Mouse (Mus musculus) ES-Bruce4 (cell line): Measurements from ENCODE around the gene Agpat4. TPM values are rescaled to one million over a fixed set of nuclear protein-coding genes. Genes with fewer than 3 reads are reported as not detected.

ENCODE experiments used
- H3K27ac ChIP-seq: 2 replicates; pipeline ENCODE4 v1.5.1; 2012; ENCODE audit warnings: low read length, inconsistent platforms; ENCODE audit not compliant: insufficient read depth
- H3K27me3 ChIP-seq: 2 replicates; pipeline ENCODE4 v1.6.1; 2012; ENCODE audit warnings: mild to moderate bottlenecking, low read length, inconsistent platforms; ENCODE audit not compliant: control insufficient read depth, poor library complexity, insufficient read depth, severe bottlenecking
- H3K36me3 ChIP-seq: 2 replicates; pipeline ENCODE4 v1.6.1; 2012; ENCODE audit warnings: inconsistent platforms, mild to moderate bottlenecking, low read length, moderate library complexity; ENCODE audit not compliant: control insufficient read depth, poor library complexity, insufficient read depth, severe bottlenecking
- H3K4me1 ChIP-seq: one replicate; pipeline ENCODE4 v1.8.1; 2011; ENCODE audit warnings: low read length; ENCODE audit not compliant: control insufficient read depth, insufficient read depth
- H3K4me3 ChIP-seq: 2 replicates; pipeline ENCODE4 v1.5.1; 2011; ENCODE audit warnings: low read depth, mild to moderate bottlenecking, low read length
- H3K9ac ChIP-seq: 2 replicates; pipeline ENCODE4 v1.6.1; 2012; ENCODE audit warnings: low read depth, mild to moderate bottlenecking, inconsistent platforms; ENCODE audit not compliant: poor library complexity, severe bottlenecking
- H3K9me3 ChIP-seq: replicated peaks from 2 replicates; pipeline ENCODE4 v1.6.1; 2012; ENCODE audit warnings: mild to moderate bottlenecking, low read length, inconsistent platforms; ENCODE audit not compliant: control insufficient read depth, poor library complexity, insufficient read depth, severe bottlenecking
- CTCF ChIP-seq: IDR thresholded peaks from one replicate; pipeline ENCODE4 v1.8.1; 2011; ENCODE audit warnings: low read depth, low read length
- EP300 ChIP-seq: IDR thresholded peaks from 2 replicates; pipeline ENCODE4 v1.6.1; 2011; ENCODE audit warnings: low read depth, low read length; ENCODE audit not compliant: insufficient read depth
- POLR2A ChIP-seq: IDR thresholded peaks from one replicate; pipeline ENCODE4 v1.8.1; 2011; ENCODE audit warnings: low read length; ENCODE audit not compliant: insufficient read depth
- polyA plus RNA-seq: library from polyadenylated mRNA; stranded (reverse); fragments of >200 nt; gene quantifications from 2 replicates; pipeline ENCODE4 v1.2.4, GENCODE M21; 2011; ENCODE audit warnings: low read depth; ENCODE audit not compliant: missing spikeins, insufficient read depth, insufficient read length

Agpat4 gene
- polyA plus RNA-seq, 1 experiment = 80.4 TPM

DNA sequence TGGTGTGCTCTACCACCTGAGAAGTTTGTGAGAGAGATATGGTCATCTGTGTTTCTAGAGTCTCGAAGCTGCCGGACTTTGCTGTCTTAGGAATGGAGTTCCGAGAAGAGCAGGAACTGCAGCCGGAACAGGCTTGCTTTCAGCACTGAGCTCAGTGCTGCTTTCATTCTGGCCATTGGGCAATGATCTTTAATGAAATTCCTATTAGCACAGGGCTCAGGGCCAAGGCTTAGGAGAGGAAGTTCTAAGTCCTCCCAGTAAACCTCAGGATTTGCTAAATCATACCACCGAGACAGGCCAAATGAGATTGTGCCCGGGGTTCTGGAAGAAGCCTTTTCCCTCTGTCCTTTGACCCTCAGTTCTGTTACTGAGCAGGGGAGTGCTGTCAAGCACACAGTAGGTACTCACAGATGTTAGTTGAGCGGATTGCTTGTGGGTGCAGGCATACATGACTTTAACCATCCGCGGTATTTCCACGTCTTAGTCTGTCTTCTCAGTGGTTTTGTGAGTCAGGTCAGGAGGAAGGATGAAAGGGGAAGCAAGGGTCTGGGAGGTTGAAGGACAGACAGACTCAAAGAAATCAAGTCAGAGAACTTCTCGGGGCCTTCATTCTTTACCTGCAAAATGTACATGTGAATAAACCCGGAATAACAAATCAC, 16.6 kb downstream of the Agpat4 start:
- Histone ChIP-seq H3K9ac (no peak overlapping the region), H3K27me3 (no peaks in the 10 kb centered on the region), H3K27ac (no peak overlapping the region), H3K4me3 (no peak overlapping the region), H3K4me1 (no peaks in the 10 kb centered on the region), H3K36me3 (no peaks in the 10 kb centered on the region), H3K9me3 (no peaks in the 10 kb centered on the region)
- TF ChIP-seq EP300 (no peak), CTCF (no peak), POLR2A (no peak)

DNA sequence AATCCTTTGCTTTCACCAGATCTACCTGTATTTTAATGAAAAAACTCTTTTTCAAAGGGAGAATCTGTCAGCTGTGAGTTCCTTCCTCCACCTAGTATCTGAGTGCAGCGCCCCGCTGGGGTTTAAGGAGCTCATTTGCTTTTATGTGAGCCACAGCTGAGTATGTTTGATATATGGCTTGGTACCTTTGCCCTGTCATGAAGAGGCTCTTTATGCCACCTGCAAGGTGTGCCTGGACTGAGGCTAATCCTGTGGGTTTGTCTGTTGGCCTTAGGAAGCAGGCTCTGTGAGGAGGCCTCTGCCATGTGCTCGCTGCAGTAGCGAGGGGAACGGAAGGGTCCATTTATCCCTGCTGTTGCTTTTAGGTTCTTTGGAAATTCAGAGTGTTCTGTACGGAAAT, 19.9 kb downstream of the Agpat4 start:
- Histone ChIP-seq H3K27me3 (no peaks in the 10 kb centered on the region), H3K9ac (no peak overlapping the region), H3K4me1 (no peaks in the 10 kb centered on the region), H3K9me3 (no peaks in the 10 kb centered on the region), H3K36me3 (no peaks in the 10 kb centered on the region), H3K27ac (no peak overlapping the region), H3K4me3 (no peak overlapping the region)
- TF ChIP-seq POLR2A (no peak), EP300 (no peak), CTCF (no peak)

DNA sequence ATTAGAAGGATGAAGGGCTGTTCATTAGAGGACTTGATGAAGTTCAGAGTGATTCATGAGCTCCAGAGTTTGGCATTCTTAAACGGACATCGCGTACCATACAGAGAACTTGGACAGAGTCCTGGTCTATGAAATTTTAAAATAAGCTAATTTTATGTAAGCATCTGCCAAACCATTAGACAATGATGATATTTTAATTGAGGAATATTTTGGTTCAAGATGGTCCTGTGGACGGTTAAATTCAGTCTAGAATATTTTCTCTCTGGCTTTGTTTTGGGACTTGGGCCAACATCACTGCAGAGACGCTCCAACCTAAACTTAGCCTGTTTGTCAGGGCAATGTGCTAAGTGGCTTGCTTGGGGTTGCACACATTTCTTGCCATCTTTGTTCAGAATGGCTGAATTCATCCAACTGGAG, 25.5 kb downstream of the Agpat4 start:
- no peaks in the 10 kb centered on the region for H3K4me1 ChIP-seq
- no peaks in the 10 kb centered on the region for H3K36me3 ChIP-seq
- no peaks in the 10 kb centered on the region for H3K9me3 ChIP-seq
- no peak for TF ChIP-seq POLR2A
- TF ChIP-seq EP300 = no peak
- TF ChIP-seq CTCF = no peak
- no peak overlapping the region for H3K9ac ChIP-seq
- no peak overlapping the region for H3K27ac ChIP-seq
- H3K4me3 ChIP-seq = no peak overlapping the region
- H3K27me3 ChIP-seq = no peaks in the 10 kb centered on the region

- Histone ChIP-seq H3K36me3 (no peaks in the 10 kb centered on the region), H3K9me3 (no peaks in the 10 kb centered on the region)
- TF ChIP-seq EP300 = no peak
- TF ChIP-seq CTCF = no peak
- no peak for TF ChIP-seq POLR2A
These were observed 27.7 kb downstream of the Agpat4 start for GRCm38 (mm10) chr17:12146132-12146681.

DNA sequence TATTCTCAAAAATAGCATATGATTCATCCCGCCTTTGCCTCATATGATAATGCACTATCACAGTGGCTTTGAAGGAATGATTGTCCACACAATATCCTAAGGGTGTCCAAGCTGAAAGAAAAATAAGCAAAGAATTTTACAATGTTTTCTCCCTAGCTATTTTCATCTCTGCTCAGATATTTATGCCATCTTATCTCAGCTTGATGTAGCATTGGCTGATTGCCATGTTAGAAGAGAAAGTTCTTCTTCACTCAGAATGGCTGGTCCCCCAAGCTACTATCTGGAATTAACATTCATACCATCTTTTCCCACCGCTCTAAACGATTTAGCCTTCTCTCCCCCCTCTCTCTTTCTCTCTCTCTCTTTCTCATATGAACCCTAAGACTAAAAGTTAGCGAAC, 29.3 kb downstream of the Agpat4 start:
- Histone ChIP-seq H3K4me1 (no peaks in the 10 kb centered on the region), H3K36me3 (peaks cover 7% of the 10 kb centered on the region; the same call in 1 of the 2 replicates), H3K4me3 (no peak overlapping the region), H3K9me3 (no peaks in the 10 kb centered on the region), H3K27me3 (no peaks in the 10 kb centered on the region), H3K27ac (no peak overlapping the region), H3K9ac (no peak overlapping the region)
- TF ChIP-seq CTCF (no peak), EP300 (no peak), POLR2A (no peak)

More at GRCm38 (mm10) chr17:12146132-12146681, 27.7 kb downstream of the Agpat4 start:
- Histone ChIP-seq H3K4me1 (no peaks in the 10 kb centered on the region), H3K27me3 (no peaks in the 10 kb centered on the region), H3K27ac (no peak overlapping the region), H3K4me3 (no peak overlapping the region), H3K9ac (no peak overlapping the region)

DNA sequence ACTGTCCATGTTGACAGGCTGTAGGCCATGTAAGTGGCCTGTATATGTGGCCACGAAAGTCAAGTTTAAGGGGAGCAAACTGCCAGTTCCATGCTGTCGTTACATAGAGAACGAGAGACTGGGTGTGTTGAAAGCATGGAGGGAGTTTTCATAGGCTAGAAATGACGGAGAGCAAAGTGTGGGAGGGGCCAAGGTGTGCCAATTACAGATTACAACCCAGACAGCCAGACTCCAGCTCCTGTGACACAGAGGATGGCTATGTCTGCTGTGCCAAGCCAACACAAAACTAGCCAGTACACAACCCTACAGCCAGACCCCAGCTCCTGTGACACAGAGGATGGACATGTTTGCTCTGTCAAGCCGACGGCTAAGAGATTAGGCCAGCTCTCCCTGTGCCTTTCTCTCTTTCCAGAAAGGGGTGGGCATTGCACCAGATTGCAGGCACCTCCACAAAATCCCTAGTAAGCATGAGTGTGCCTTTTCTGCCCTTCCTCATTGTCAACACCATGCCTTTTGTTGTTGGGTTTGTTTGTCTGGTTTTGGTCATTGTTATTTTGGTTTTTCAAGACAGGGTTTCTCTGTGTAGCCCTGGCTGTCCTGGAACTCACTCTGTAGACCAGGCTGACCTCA, 30.8 kb downstream of the Agpat4 start:
- TF ChIP-seq EP300 (no peak), POLR2A (no peak), CTCF (no peak)
- H3K27me3 ChIP-seq = no peaks in the 10 kb centered on the region
- H3K9me3 ChIP-seq = no peaks in the 10 kb centered on the region
- no peak overlapping the region for H3K9ac ChIP-seq
- H3K27ac ChIP-seq = no peak overlapping the region
- peaks cover 1% of the 10 kb centered on the region for H3K4me1 ChIP-seq
- H3K4me3 ChIP-seq = no peak overlapping the region
- H3K36me3 ChIP-seq = peaks cover 20% of the 10 kb centered on the region
